Mouse (Mus musculus) liver, embryonic 15.5 days (tissue): Measurements from ENCODE around the gene Map2k4. TPM values are rescaled to one million over a fixed set of nuclear protein-coding genes. Genes with fewer than 3 reads are reported as not detected.

Experiments
- ATAC-seq: fragments of 200-750 bp; cut with Nextera tagmentation; 2 replicates; pipeline ENCODE4 v1.8.0; 2017; ENCODE audit warnings: moderate number of reproducible peaks, mild to moderate bottlenecking, moderate library complexity; ENCODE audit not compliant: insufficient read depth
- H3K27ac ChIP-seq: fragments of 300-500 bp; sonication (generic); replicated peaks from 2 replicates; pipeline ENCODE4 v1.5.1; 2015; ENCODE audit warnings: mild to moderate bottlenecking, inconsistent platforms
- H3K27me3 ChIP-seq: fragments of 300-500 bp; sonication (generic); 2 replicates; pipeline ENCODE4 v1.6.1; 2015; ENCODE audit warnings: mild to moderate bottlenecking, inconsistent platforms
- H3K36me3 ChIP-seq: fragments of 300-500 bp; sonication (generic); replicated peaks from 2 replicates; pipeline ENCODE4 v1.6.1; 2015; ENCODE audit warnings: moderate library complexity, mild to moderate bottlenecking, inconsistent platforms
- H3K4me1 ChIP-seq: fragments of 300-500 bp; sonication (generic); replicated peaks from 2 replicates; pipeline ENCODE4 v1.6.1; 2015; ENCODE audit warnings: inconsistent platforms
- H3K4me2 ChIP-seq: fragments of 300-500 bp; sonication (generic); 2 replicates; pipeline ENCODE4 v1.6.1; 2015; ENCODE audit warnings: moderate library complexity, mild to moderate bottlenecking, inconsistent platforms
- H3K4me3 ChIP-seq: fragments of 300-500 bp; sonication (generic); replicated peaks from 2 replicates; pipeline ENCODE4 v1.5.1; 2015; ENCODE audit warnings: mild to moderate bottlenecking, inconsistent platforms
- H3K9ac ChIP-seq: fragments of 300-500 bp; sonication (generic); 2 replicates; pipeline ENCODE4 v1.6.1; 2015; ENCODE audit warnings: moderate library complexity, mild to moderate bottlenecking, inconsistent platforms
- H3K9me3 ChIP-seq: fragments of 300-500 bp; sonication (generic); replicated peaks from 2 replicates; pipeline ENCODE4 v1.6.1; 2016; ENCODE audit warnings: inconsistent platforms
- WGBS: fragments of 180-500 bp; shearing (Covaris S2); methylation state at CpG from one replicate; pipeline ENCODE4 v1.1.7; 2015; ENCODE audit warnings: mixed read lengths; ENCODE audit not compliant: insufficient replicate concordance; 5-methylcytosine and 5-hydroxymethylcytosine counted together
- polyA plus RNA-seq: library from polyadenylated mRNA; unstranded; fragments of >200 nt; fragmentation: Nextera tagmentation; extraction: Ambion mirVana; gene quantifications from 2 replicates; pipeline ENCODE4 v1.2.1, GENCODE M21; 2015

The Map2k4 gene
- polyA plus RNA-seq, 1 experiment from 2014 or later: 32.1 TPM

DNA sequence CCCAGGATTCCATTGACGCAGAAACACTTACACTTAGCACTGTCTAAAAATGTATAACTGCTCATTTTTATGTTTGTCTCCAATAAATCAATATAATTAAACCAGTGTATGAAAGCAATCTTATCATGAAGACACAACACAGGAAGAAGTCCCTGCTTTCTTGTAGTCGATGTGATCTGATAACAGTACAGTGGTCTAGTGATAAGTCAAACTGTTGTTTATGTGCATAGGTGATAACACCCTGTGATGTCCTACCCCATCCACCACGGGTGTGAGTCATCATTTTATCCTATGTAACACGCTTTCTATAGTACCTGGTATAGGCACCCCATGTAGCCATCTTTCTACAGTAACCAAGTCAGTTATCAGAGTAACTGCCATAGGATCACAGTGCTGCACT lies 74.3 kb downstream of the Map2k4 start:
- no peak overlapping the region for H3K27ac ChIP-seq
- H3K27me3 ChIP-seq: no peaks in the 10 kb centered on the region
- H3K4me1 ChIP-seq: peaks cover 15% of the 10 kb centered on the region
- H3K9me3 ChIP-seq: no peaks in the 10 kb centered on the region
- H3K4me3 ChIP-seq: no peak overlapping the region
- peak; percentile 82; the same call in 1 of the 2 replicates for ATAC-seq
- 33% methylated on average over 4 of the region's 4 CpGs for WGBS
- no peak overlapping the region for H3K9ac ChIP-seq
- no peak overlapping the region for H3K4me2 ChIP-seq
- peaks cover 27% of the 10 kb centered on the region for H3K36me3 ChIP-seq

DNA sequence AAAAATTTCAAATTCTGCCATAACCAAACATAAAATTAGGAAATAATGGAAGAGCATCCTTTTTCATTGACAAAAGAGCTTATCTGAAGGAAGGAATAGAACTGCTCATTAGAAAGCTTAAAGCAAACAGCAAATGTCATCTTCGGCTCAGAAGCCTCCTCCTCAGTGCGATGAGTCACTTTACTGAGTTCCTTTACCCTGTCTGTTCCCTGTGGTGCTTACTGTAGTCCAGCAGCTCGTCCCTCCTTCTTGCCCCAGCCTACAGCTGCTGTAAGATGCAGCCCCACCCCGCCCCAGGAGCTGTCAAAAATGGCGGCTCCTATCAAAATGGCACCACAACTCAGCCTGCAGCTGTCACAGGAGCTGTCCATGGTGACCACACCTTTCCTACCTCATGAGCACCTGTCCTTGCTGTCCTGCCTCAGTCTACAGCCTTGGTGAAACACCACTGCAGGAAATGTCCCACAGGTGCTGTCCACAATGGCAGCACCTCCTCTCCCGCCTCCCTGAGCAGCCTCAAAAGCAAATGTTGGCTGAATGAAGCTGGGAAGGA lies 75.3 kb downstream of the Map2k4 start:
- ATAC-seq: no peak
- Histone ChIP-seq H3K36me3 (peaks cover 31% of the 10 kb centered on the region), H3K4me1 (peaks cover 15% of the 10 kb centered on the region), H3K9me3 (no peaks in the 10 kb centered on the region), H3K4me3 (no peak overlapping the region), H3K4me2 (no peak overlapping the region), H3K27ac (no peak overlapping the region), H3K9ac (no peak overlapping the region), H3K27me3 (no peaks in the 10 kb centered on the region)
- WGBS: 75% methylated on average over 6 of the region's 6 CpGs

DNA sequence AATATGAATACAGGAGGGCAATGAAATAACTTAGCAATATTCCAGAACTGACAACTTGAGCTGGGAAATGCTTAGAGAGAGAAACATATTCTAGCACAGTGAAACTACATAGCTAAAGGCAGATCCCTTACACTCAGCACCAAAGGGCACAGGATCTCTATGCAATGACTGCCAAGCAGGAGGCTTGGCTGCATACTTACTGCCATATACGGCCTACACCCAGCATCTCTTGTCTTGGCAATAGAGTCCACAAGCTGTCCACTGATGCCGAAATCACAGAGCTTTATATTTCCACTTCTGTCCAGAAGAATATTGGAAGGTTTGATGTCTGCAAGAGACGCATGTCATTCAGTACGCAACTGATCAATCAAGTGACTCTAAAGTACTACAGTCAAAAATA lies 81.3 kb downstream of the Map2k4 start:
- Histone ChIP-seq H3K9me3 (no peaks in the 10 kb centered on the region), H3K9ac (no peak overlapping the region), H3K27me3 (no peaks in the 10 kb centered on the region), H3K27ac (no peak overlapping the region), H3K4me1 (no peaks in the 10 kb centered on the region), H3K36me3 (peaks cover 32% of the 10 kb centered on the region), H3K4me3 (no peak overlapping the region), H3K4me2 (no peak overlapping the region)
- 91% methylated on average over 4 of the region's 4 CpGs for WGBS
- no peak for ATAC-seq

DNA sequence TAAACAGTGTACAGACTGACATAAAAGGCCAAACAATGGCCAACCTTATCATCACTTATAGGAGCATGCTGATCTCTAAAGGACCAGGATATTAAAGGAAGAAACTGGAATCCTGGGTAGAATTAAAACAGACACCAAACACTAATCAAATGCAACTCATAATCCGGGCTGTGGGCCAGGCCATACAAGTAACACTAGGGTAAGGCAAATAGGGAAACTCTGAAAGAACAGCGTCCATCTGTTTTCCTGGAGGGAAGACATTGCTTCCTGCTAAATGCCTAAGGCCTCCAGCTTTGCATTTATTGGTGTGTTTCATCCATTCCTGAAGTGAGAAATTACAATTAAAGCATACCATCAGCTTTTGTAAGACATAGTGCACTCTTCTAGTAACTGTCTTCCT lies 81.9 kb downstream of the Map2k4 start:
- Histone ChIP-seq H3K4me3 (no peak overlapping the region), H3K27ac (no peak overlapping the region), H3K9me3 (no peaks in the 10 kb centered on the region), H3K4me1 (no peaks in the 10 kb centered on the region), H3K27me3 (no peaks in the 10 kb centered on the region), H3K36me3 (peaks cover 34% of the 10 kb centered on the region), H3K9ac (no peak overlapping the region), H3K4me2 (no peak overlapping the region)
- 81% methylated on average over 2 of the region's 2 CpGs for WGBS
- no peak for ATAC-seq

DNA sequence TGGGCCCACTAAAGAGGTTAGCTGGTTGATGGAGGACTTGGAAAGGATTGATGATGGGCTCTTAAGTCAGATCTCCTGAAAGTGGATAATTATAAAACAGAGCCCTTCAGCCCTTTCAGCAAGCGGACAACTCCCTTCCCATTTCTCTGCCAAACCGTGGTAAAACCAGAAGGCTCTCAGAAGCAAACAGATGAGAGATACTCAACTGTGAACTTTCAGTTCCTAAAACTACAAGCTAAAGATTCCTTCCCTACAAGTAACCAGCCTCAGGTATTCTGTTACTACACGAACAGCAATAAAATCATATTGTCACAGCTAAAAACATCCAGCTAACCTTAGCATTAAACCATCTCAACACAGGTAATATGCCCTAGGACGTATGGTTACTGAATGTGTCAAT lies 83.2 kb downstream of the Map2k4 start:
- H3K27me3 ChIP-seq: no peaks in the 10 kb centered on the region
- no peak overlapping the region for H3K4me3 ChIP-seq
- no peaks in the 10 kb centered on the region for H3K9me3 ChIP-seq
- H3K9ac ChIP-seq: no peak overlapping the region
- 74% methylated on average over 4 of the region's 4 CpGs for WGBS
- H3K27ac ChIP-seq: no peak overlapping the region
- no peaks in the 10 kb centered on the region for H3K4me1 ChIP-seq
- ATAC-seq: no peak
- H3K4me2 ChIP-seq: no peak overlapping the region
- peaks cover 46% of the 10 kb centered on the region for H3K36me3 ChIP-seq

DNA sequence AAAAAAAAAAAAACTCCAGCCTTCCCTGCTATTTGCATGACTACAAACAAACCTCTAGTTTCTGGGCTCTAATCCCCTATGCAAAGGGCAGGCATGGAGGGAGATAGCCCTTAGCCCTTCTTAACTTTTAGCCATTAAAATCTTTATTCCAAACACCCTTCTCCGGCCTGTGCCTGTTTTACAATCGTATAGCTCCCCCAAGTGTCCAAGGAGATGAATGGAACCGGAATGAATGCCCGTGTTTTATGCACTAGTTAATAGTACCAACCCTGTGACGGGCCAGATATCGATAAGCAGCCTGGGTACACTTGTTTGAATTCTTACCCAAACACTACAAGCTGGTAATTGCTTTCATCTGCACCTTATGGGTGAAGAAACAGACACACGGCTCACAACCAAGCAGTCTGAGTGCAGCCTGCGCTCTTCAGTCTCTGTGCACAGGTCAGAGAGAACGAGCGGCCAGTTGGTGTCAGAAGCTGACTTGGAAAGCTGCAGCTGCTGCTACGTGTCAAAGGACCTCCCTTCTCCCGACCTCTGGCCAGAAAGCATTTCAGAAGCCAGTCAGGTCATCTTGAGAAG lies 109.2 kb downstream of the Map2k4 start:
- no peaks in the 10 kb centered on the region for H3K9me3 ChIP-seq
- no peak overlapping the region for H3K27ac ChIP-seq
- H3K27me3 ChIP-seq: peaks cover 11% of the 10 kb centered on the region
- H3K9ac ChIP-seq: no peak overlapping the region
- H3K4me1 ChIP-seq: no peaks in the 10 kb centered on the region
- ATAC-seq: no peak
- no peaks in the 10 kb centered on the region for H3K36me3 ChIP-seq
- H3K4me2 ChIP-seq: no peak overlapping the region
- H3K4me3 ChIP-seq: no peak overlapping the region
- 35% methylated on average over 12 of the region's 12 CpGs for WGBS

DNA sequence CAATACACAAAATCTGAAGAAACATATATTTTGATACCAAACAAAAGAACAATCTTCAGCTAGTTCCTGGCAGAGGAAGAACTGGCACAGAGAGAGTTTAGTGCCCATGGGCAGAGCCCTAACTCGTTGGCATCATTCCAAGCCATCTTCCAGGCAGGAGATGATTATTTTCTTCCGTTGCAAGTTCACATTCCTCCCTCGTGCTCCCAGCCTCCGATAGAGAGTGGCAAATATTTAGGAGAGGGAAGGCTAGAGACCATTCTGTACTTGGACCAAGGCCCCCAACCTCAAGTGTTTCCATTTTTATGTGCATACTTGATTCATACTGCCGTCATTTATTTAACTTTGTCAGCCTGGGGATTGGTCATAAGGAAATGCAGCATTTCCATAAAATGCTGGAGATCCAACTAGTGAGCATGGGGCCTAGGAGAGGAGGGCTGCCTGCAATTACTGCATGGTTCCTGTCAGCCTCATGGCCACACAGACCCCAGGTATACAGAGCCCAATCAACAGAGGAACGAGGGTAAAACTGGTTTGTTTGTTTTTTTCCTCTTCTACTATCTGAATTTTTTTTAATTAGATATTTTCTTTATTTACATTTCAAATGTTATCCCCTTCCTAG lies 120.6 kb downstream of the Map2k4 start:
- no peak overlapping the region for H3K4me2 ChIP-seq
- H3K4me3 ChIP-seq: no peak overlapping the region
- H3K27me3 ChIP-seq: peaks cover 5% of the 10 kb centered on the region; the same call in 1 of the 2 replicates
- H3K36me3 ChIP-seq: no peaks in the 10 kb centered on the region
- ATAC-seq: no peak
- H3K4me1 ChIP-seq: no peaks in the 10 kb centered on the region
- no peaks in the 10 kb centered on the region for H3K9me3 ChIP-seq
- H3K27ac ChIP-seq: no peak overlapping the region
- WGBS: 60% methylated on average over 6 of the region's 6 CpGs
- no peak overlapping the region for H3K9ac ChIP-seq

DNA sequence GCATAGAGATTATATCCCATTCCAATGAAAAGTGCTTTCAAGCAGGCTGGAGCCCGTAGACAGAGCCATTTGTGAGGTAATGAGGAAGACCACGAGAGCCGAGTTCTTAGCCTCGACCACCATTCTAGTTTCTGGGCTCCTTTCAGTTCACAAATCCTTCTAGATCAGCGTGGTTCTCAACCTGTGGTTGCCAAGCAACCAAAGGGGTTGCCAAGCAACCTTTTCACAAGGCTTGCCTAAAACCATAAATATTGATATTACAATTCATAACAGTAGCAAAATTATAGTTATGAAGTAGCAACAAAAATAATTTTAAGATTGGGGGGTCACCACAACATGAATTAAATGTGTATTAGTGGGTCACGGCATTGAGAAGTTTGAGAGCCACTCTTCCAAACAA lies 123.2 kb downstream of the Map2k4 start:
- 67% methylated on average over 6 of the region's 6 CpGs for WGBS
- Histone ChIP-seq H3K9me3 (no peaks in the 10 kb centered on the region), H3K4me1 (no peaks in the 10 kb centered on the region), H3K27ac (no peak overlapping the region), H3K27me3 (peaks cover 3% of the 10 kb centered on the region; the same call in 1 of the 2 replicates), H3K4me3 (no peak overlapping the region), H3K36me3 (no peaks in the 10 kb centered on the region), H3K4me2 (no peak overlapping the region), H3K9ac (no peak overlapping the region)
- no peak for ATAC-seq

DNA sequence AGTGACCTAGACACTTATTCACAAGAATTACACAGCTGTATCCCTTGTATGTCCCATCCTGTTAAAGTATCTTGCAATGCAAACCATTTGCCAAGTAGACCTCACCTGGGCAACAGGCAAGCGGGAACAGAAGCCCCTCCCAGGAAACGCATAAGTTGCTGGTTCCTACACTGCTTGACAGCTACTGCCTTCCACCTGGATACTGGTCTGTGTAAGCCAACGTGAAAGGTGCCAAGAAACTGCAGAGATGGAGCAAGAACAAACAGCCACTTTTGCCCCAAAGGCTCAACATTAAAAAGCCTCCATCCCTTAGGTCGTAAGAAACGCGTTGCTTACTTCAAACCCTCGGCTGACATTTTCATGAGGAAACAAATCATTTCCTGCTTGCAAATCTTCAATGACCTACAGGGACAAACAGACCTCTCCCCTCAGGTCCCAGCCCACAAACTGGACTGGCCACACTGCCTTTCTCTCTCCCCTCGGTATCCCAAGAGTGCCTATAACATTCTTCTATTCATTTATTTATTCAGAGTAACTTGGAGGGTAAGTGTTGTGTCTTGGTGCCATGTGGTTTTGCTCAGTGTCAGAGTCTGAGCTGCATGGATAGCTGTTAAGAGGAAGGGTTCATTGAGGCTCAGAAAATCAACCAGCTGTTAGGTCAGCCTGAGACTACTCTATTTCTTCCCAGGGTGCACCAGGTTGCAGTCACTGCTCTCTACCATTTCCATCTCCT lies 126.1 kb downstream of the Map2k4 start:
- Histone ChIP-seq H3K36me3 (no peaks in the 10 kb centered on the region), H3K4me1 (no peaks in the 10 kb centered on the region), H3K9ac (no peak overlapping the region), H3K27ac (no peak overlapping the region), H3K9me3 (no peaks in the 10 kb centered on the region), H3K27me3 (peaks cover 3% of the 10 kb centered on the region; the same call in 1 of the 2 replicates), H3K4me3 (no peak overlapping the region), H3K4me2 (no peak overlapping the region)
- 58% methylated on average over 8 of the region's 8 CpGs for WGBS
- no peak for ATAC-seq

DNA sequence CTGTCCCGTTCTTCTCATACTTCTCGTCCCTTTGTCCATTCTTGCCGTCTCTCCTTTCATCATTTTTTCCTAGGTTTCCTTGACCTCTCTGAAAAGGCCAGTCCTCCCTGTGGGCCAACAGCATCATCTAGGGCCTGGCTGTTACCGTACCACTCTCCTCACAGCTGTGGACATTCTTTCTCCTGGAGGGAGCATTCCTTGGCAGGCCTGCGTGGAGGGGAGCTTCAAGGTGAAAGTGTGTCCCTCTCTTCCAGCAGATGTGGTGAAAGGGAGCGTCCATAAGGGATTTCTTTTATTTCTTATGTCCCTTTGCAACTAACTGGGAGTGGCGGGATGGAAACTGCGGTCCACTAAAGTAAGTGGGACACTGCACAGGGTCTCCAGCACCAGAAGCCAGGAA lies 134.2 kb downstream of the Map2k4 start:
- 74% methylated on average over 8 of the region's 8 CpGs for WGBS
- Histone ChIP-seq H3K36me3 (no peaks in the 10 kb centered on the region), H3K4me1 (peaks cover 44% of the 10 kb centered on the region), H3K4me2 (no peak overlapping the region), H3K9ac (no peak overlapping the region), H3K27ac (no peak overlapping the region), H3K4me3 (no peak overlapping the region), H3K9me3 (no peaks in the 10 kb centered on the region), H3K27me3 (no peaks in the 10 kb centered on the region; the same call in 1 of the 2 replicates)
- ATAC-seq: no peak

DNA sequence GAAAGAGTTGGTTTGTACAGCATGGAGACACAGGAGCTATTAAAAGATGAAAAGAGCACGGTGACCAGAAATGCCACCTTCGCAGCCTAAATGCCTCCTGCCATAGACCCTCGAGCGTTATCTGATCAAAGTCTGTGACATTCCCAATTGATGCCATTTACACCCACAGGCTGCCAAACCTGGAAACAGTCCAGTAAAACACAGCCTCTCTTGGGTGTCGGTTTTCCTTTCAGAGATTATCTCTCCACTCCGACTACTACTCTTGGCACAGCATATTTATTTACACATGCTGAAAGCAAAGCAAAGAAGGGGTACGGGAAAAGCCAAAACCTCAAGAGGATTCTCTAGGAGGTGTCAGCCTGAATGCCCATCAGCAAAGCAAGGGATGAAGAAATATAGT lies 136.7 kb downstream of the Map2k4 start:
- no peaks in the 10 kb centered on the region for H3K36me3 ChIP-seq
- H3K4me2 ChIP-seq: peak overlapping the region; percentile 66; the same call in 1 of the 2 replicates
- WGBS: 47% methylated on average over 7 of the region's 7 CpGs
- H3K4me1 ChIP-seq: peaks cover 57% of the 10 kb centered on the region
- H3K4me3 ChIP-seq: no peak overlapping the region
- peak overlapping the region; percentile 89 for H3K27ac ChIP-seq
- no peaks in the 10 kb centered on the region for H3K9me3 ChIP-seq
- no peak for ATAC-seq
- no peaks in the 10 kb centered on the region; the same call in 1 of the 2 replicates for H3K27me3 ChIP-seq
- no peak overlapping the region for H3K9ac ChIP-seq
